Mouse (Mus musculus): ENCODE measurements at regions not wholly inside any gene's neighbourhood (a gene's known extent, or its start where the extent isn't known, plus 50 kb on each side); places are given as distances from the start of the nearest gene placed in this dataset.

DNA sequence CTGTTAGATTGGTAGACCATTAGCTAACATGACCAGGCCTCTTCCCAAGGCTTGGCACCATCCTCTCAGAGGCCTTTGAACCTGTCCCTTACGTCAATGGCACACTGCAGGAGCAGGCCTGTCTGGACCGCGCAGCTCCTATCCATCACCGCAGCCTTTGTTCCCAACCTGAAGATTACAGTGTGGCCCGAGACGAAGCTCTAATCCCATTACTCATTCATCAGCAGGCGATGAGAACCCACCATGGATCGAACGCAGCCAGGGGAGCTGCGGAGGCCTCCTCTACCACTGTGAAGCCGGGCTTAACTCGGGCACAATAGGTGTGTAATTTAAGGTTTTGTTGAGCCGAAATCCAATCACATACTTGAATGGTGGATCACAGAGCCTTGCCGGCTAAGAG is 54.0 kb upstream of the Irx3 start:
- no peak overlapping the region for H3K4me3 ChIP-seq
- no peak overlapping the region for H3ac ChIP-seq (ENCODE audit: control insufficient read depth, insufficient read length)
- no peaks in the 10 kb centered on the region for H3K27me3 ChIP-seq (ENCODE audit: control insufficient read depth, insufficient read depth, insufficient read length)
- TF ChIP-seq POLR2A (IDR thresholded peaks at IDR 0.05; ENCODE audit: insufficient read length, low read depth) (no peak), REST (IDR thresholded peaks at IDR 0.05; ENCODE audit: insufficient read depth, insufficient read length) (no peak), MYOD1 (IDR thresholded peaks at IDR 0.05; ENCODE audit: control insufficient read depth in 1 of 3, insufficient read length in 2 of 3, low read depth in 2 of 3) (no peak), TCF12 (IDR thresholded peaks at IDR 0.05; ENCODE audit: insufficient read depth, poor library complexity, severe bottlenecking) (no peak), TCF3 (IDR thresholded peaks at IDR 0.05; ENCODE audit: insufficient read length, low read depth) (no peak), POLR2AphosphoS2 (IDR thresholded peaks at IDR 0.05; ENCODE audit: insufficient read length, low read depth) (no peak), MYOG (IDR thresholded peaks at IDR 0.05; ENCODE audit: control insufficient read depth in 1 of 3, insufficient read depth in 1 of 3, insufficient read length in 2 of 3, low read depth in 2 of 3) (no peak), E2F4 (IDR thresholded peaks at IDR 0.05; ENCODE audit: insufficient read depth) (no peak)
- H3K79me2 ChIP-seq (ENCODE audit: control insufficient read depth, insufficient read depth), result no peaks in the 10 kb centered on the region
- no peaks in the 10 kb centered on the region for H3K36me3 ChIP-seq (ENCODE audit: control insufficient read depth, insufficient read depth)
- H3K4me2 ChIP-seq (ENCODE audit: low read depth), result no peak overlapping the region

DNA sequence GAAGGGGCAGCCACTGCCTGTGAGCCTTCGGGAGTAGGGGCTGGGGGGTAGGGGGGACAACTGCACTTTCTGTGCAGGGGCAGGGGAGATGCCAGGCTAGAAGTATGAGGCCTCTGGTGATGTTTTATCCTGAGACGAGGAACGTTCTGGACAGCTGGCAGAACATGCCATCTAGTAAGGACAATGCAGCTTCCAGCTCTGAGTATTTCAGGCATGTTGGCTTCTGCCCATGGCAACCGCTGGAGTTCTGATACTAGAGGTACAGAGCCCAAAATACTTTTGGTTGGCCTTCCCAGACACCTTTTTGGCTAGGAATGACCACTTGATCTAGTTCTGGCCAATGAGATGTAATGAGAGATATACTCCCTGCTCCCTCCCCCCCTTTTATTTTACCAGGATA is 52.5 kb upstream of the Irx3 start:
- no peak for TF ChIP-seq REST (IDR thresholded peaks at IDR 0.05; ENCODE audit: insufficient read depth, insufficient read length)
- TF ChIP-seq MYOD1 (IDR thresholded peaks at IDR 0.05; ENCODE audit: control insufficient read depth in 1 of 3, insufficient read length in 2 of 3, low read depth in 2 of 3), result peak in 1 of 3 experiments; percentile 10
- TF ChIP-seq E2F4 (IDR thresholded peaks at IDR 0.05; ENCODE audit: insufficient read depth), result no peak
- TF ChIP-seq CEBPB (IDR thresholded peaks at IDR 0.05; ENCODE audit: insufficient read depth, poor library complexity, severe bottlenecking), result no peak
- TF ChIP-seq POLR2AphosphoS2 (IDR thresholded peaks at IDR 0.05; ENCODE audit: insufficient read length, low read depth), result no peak
- TF ChIP-seq POLR2A (IDR thresholded peaks at IDR 0.05; ENCODE audit: insufficient read length, low read depth), result no peak
- no peak for TF ChIP-seq SRF (IDR thresholded peaks at IDR 0.05; ENCODE audit: control insufficient read depth, insufficient read length, low read depth)
- TF ChIP-seq TCF12 (IDR thresholded peaks at IDR 0.05; ENCODE audit: insufficient read depth, poor library complexity, severe bottlenecking), result no peak
- TF ChIP-seq MYOG (IDR thresholded peaks at IDR 0.05; ENCODE audit: control insufficient read depth in 1 of 3, insufficient read depth in 1 of 3, insufficient read length in 2 of 3, low read depth in 2 of 3), result peak in 1 of 3 experiments; percentile 52
- TF ChIP-seq USF1 (IDR thresholded peaks at IDR 0.05; ENCODE audit: low read depth), result no peak
- Histone ChIP-seq H3K4me3 (no peak overlapping the region), H3K79me2 (ENCODE audit: control insufficient read depth, insufficient read depth) (no peaks in the 10 kb centered on the region), H3K27me3 (ENCODE audit: control insufficient read depth, insufficient read depth, insufficient read length) (no peaks in the 10 kb centered on the region), H3K36me3 (ENCODE audit: control insufficient read depth, insufficient read depth) (no peaks in the 10 kb centered on the region), H3ac (ENCODE audit: control insufficient read depth, insufficient read length) (no peak overlapping the region), H3K4me2 (ENCODE audit: low read depth) (no peak overlapping the region)

DNA sequence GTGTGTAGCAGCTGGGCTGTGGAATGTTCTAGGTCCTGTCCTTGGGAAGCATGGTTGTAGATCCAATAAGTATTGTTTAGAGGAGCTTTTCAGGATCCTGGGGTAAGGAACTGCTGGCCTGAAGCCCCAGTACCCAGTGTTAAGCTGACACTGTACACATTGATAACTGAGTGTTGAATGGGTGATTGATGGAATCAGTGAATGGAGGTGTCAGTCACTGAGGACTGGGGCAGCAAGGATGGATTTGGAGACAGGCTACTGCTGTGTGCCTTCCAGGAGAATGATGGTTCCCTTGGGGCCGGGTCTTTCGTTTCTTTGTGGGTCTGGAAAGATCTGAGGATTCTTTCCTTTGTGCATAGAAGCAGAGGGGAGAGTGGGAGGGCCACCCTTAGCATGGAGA is 51.9 kb upstream of the Irx3 start:
- Histone ChIP-seq H3K36me3 (ENCODE audit: control insufficient read depth, insufficient read depth) (no peaks in the 10 kb centered on the region), H3K4me3 (no peak overlapping the region), H3ac (ENCODE audit: control insufficient read depth, insufficient read length) (no peak overlapping the region), H3K27me3 (ENCODE audit: control insufficient read depth, insufficient read depth, insufficient read length) (no peaks in the 10 kb centered on the region), H3K4me2 (ENCODE audit: low read depth) (no peak overlapping the region), H3K79me2 (ENCODE audit: control insufficient read depth, insufficient read depth) (no peaks in the 10 kb centered on the region)
- TF ChIP-seq TCF3 (IDR thresholded peaks at IDR 0.05; ENCODE audit: insufficient read length, low read depth) (no peak), POLR2AphosphoS2 (IDR thresholded peaks at IDR 0.05; ENCODE audit: insufficient read length, low read depth) (no peak), MYOG (IDR thresholded peaks at IDR 0.05; ENCODE audit: control insufficient read depth in 1 of 3, insufficient read depth in 1 of 3, insufficient read length in 2 of 3, low read depth in 2 of 3) (no peak)

DNA sequence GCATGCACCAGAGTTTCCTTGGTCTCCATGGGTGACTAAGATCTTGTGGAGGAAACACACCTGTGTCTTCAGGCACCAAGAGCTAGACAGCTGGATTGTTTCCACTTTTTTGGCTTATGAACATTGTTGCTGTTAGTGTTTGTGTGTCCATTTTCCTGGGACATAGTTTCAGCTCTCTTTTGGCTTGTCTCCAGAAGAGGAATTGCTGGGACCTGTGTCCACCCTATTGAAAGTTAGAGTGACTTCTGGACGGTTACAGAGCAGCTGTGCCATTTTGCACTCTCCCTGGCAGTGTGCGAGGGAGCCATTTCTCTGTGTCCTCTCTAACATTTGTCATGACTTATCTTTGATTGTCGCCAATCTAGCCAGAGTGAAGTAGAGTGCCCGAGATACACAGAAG is 51.5 kb upstream of the Irx3 start:
- H3K4me2 ChIP-seq (ENCODE audit: low read depth), result no peak overlapping the region
- TF ChIP-seq MYOD1 (IDR thresholded peaks at IDR 0.05; ENCODE audit: control insufficient read depth in 1 of 3, insufficient read length in 2 of 3, low read depth in 2 of 3), result peak in 1 of 3 experiments; percentile 1
- TF ChIP-seq E2F4 (IDR thresholded peaks at IDR 0.05; ENCODE audit: insufficient read depth), result no peak
- no peaks in the 10 kb centered on the region for H3K36me3 ChIP-seq (ENCODE audit: control insufficient read depth, insufficient read depth)
- H3K27me3 ChIP-seq (ENCODE audit: control insufficient read depth, insufficient read depth, insufficient read length), result no peaks in the 10 kb centered on the region
- no peak overlapping the region for H3ac ChIP-seq (ENCODE audit: control insufficient read depth, insufficient read length)
- no peak overlapping the region for H3K4me3 ChIP-seq
- no peaks in the 10 kb centered on the region for H3K79me2 ChIP-seq (ENCODE audit: control insufficient read depth, insufficient read depth)
